Mouse (Mus musculus) heart, adult 2 months (tissue): ENCODE measurements around the gene Pecam1. TPM values are rescaled to one million over a fixed set of nuclear protein-coding genes. Genes with fewer than 3 reads are reported as not detected.

Experiments
- DNase-seq, 2 experiments: peaks; one replicate each; pipeline ENCODE4 v3.0.0; 2021
- H3K27ac ChIP-seq: fragments of 200-600 bp; 2 replicates; pipeline ENCODE4 v1.8.1; 2022
- H3K27me3 ChIP-seq: fragments of 200-500 bp; 2 replicates; pipeline ENCODE4 v1.6.1; 2012; ENCODE audit warnings: mild to moderate bottlenecking, low read length, inconsistent platforms, mixed read lengths; ENCODE audit not compliant: control insufficient read depth, insufficient read depth
- H3K36me3 ChIP-seq: fragments of 200-500 bp; 2 replicates; pipeline ENCODE4 v1.6.1; 2012; ENCODE audit warnings: low read length, inconsistent platforms; ENCODE audit not compliant: control insufficient read depth, insufficient read depth
- H3K4me1 ChIP-seq: fragments of 200-500 bp; 2 replicates; pipeline ENCODE4 v1.6.1; 2011; ENCODE audit warnings: low read length; ENCODE audit not compliant: control insufficient read depth, insufficient read depth
- H3K4me3 ChIP-seq: fragments of 200-600 bp; 2 replicates; pipeline ENCODE4 v1.8.1; 2022
- H3K79me2 ChIP-seq: fragments of 200-500 bp; replicated peaks from 2 replicates; pipeline ENCODE4 v1.6.1; 2012; ENCODE audit warnings: mild to moderate bottlenecking, inconsistent platforms, low read length, moderate library complexity, mixed read lengths; ENCODE audit not compliant: control insufficient read depth, insufficient read depth
- H3K9ac ChIP-seq: fragments of 200-500 bp; 2 replicates; pipeline ENCODE4 v1.6.1; 2012; ENCODE audit warnings: low read depth, mild to moderate bottlenecking, control low read depth, inconsistent platforms, low read length, mixed read lengths
- CTCF ChIP-seq: fragments of 200-600 bp; IDR thresholded peaks from 2 replicates; pipeline ENCODE4 v1.8.1; 2022; ENCODE audit warnings: antibody characterized with exemption, mild to moderate bottlenecking, moderate library complexity
- EP300 ChIP-seq: fragments of 200-500 bp; IDR thresholded peaks from 2 replicates; pipeline ENCODE4 v1.6.1; 2011; ENCODE audit warnings: low read depth, low read length, control low read depth; ENCODE audit not compliant: insufficient read depth
- POLR2A ChIP-seq: fragments of 200-500 bp; IDR thresholded peaks from 2 replicates; pipeline ENCODE4 v1.6.1; 2011; ENCODE audit warnings: mild to moderate bottlenecking, low read depth, low read length, control low read depth; ENCODE audit not compliant: insufficient read depth
- WGBS: fragments of 180-500 bp; shearing (Covaris S2); methylation state at CpG from one replicate; pipeline ENCODE4 v1.1.7; 2018; 5-methylcytosine and 5-hydroxymethylcytosine counted together
- intact Hi-C: fragments of 180-260 bp; cut with DNase I; formaldehyde crosslinking; loops from one replicate; pipeline ENCODE4 v1.15.1; 2025
- polyA plus RNA-seq: library from polyadenylated mRNA; depleted of rRNA; stranded (reverse); fragments of >200 nt; gene quantifications from 2 replicates; pipeline ENCODE4 v1.2.3, GENCODE M21; 2012
- total RNA-seq, 2 experiments: library from RNA; stranded (reverse); gene quantifications; 2 replicates each; pipeline ENCODE4 v1.2.3; 2021

Gene Pecam1
- total and polyA plus RNA-seq, 3 experiments: 78.3 to 123 (median 114) TPM

DNA sequence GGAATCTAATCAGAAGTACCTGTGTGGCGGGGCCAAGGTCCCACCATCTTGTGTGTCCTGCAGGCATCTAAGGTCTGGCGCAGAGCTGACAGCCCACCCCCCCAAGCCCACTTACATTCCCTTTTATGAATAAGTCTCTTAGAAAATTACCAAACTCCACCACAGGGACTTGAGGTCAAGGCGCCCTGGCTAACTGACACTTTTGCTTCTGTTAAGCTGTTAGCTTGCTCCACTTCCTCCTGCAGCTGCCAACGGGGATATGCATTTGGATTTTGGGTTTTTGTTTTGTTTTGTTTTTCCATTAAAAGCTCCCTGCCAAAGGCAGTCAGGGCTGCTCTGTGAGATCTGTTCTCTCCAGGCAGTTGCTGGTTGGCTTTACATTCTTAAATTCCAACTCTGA, 134.9 kb downstream of the Pecam1 start:
- Histone ChIP-seq H3K79me2 (no peaks in the 10 kb centered on the region; the same call in 1 of the 2 replicates), H3K9ac (no peak overlapping the region), H3K4me1 (peaks cover 11% of the 10 kb centered on the region), H3K36me3 (peaks cover 2% of the 10 kb centered on the region; the same call in 1 of the 2 replicates), H3K27me3 (no peaks in the 10 kb centered on the region), H3K27ac (no peak overlapping the region), H3K4me3 (no peak overlapping the region)
- intact Hi-C loops: no loop called here
- TF ChIP-seq EP300: no peak
- TF ChIP-seq POLR2A: no peak
- no peak for TF ChIP-seq CTCF
- no peak for DNase-seq
- WGBS: 69% methylated on average over 4 of the region's 4 CpGs

DNA sequence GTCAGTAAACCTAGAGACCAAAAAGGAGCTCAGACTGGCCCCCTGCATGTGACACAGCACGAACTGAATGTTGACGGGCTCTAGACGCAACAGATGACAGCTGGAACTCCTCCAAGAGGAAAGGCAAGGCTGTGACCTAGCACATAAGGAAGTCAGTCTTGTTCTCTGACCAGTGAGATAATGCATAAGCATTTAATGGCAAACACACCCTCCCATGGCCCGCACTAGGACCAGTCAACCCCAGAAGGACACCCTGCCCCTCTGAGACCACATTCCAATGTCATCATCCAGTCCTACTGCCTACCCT, 136.1 kb downstream of the Pecam1 start:
- Histone ChIP-seq H3K9ac (no peak overlapping the region), H3K4me3 (no peak overlapping the region), H3K4me1 (peaks cover 13% of the 10 kb centered on the region), H3K27me3 (no peaks in the 10 kb centered on the region), H3K79me2 (no peaks in the 10 kb centered on the region; the same call in 1 of the 2 replicates), H3K36me3 (peaks cover 2% of the 10 kb centered on the region; the same call in 1 of the 2 replicates), H3K27ac (peak overlapping the region; percentile 36; the same call in 1 of the 2 replicates)
- intact Hi-C loops: loop anchor here (5.0 kb wide), 4 partner anchors 42 to 342 kb away; partner anchors contain the start of gene Smarcd2
- peak; percentile 34 to 39 for DNase-seq
- 10% methylated on average over 4 of the region's 4 CpGs for WGBS
- TF ChIP-seq POLR2A (no peak), EP300 (no peak), CTCF (no peak)

DNA sequence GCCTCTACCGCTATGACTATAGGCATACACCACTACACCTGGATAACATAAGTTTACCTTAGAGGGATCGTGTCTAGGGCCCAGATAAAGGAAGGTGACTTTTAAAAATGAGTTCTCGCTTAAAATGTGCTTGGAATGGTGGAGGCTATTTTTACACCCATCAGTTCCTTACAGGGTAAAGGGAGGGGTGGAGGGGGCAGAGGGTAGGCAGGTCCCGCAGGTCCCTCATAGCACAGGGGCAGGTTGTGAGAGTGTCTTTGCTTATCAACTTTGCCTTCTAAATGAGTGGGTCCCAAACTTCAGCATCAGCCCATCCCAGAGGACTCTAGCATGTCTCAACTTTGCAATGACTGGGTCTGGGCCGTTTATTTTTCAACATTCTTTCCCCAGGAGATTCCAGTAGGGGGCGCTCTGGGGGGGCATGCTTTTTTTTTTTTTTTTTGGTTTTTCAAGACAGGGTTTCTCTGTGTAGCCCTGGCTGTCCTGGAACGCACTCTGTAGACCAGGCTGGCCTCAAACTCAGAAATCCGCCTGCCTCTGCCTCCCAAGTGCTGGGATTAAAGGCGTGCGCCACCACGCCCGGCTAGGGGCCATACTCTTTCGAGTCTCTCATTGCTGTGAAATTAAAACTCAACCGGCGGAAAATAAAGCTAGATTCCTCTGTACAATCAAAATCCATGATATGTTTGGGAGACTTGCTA, 136.6 kb downstream of the Pecam1 start:
- Histone ChIP-seq H3K36me3 (peaks cover 2% of the 10 kb centered on the region; the same call in 1 of the 2 replicates), H3K4me3 (peak overlapping the region; percentile 68), H3K27ac (peak overlapping the region; percentile 59), H3K4me1 (peaks cover 14% of the 10 kb centered on the region), H3K27me3 (no peaks in the 10 kb centered on the region), H3K9ac (no peak overlapping the region), H3K79me2 (no peaks in the 10 kb centered on the region; the same call in 1 of the 2 replicates)
- 43% methylated on average over 15 of the region's 15 CpGs for WGBS
- peak in 1 of 2 experiments; percentile 34 for DNase-seq
- TF ChIP-seq EP300 (no peak), CTCF (peak; percentile 58), POLR2A (no peak)
- intact Hi-C loops: loop anchor here (5.0 kb wide), 4 partner anchors 41 to 341 kb away; partner anchors contain the start of gene Smarcd2

DNA sequence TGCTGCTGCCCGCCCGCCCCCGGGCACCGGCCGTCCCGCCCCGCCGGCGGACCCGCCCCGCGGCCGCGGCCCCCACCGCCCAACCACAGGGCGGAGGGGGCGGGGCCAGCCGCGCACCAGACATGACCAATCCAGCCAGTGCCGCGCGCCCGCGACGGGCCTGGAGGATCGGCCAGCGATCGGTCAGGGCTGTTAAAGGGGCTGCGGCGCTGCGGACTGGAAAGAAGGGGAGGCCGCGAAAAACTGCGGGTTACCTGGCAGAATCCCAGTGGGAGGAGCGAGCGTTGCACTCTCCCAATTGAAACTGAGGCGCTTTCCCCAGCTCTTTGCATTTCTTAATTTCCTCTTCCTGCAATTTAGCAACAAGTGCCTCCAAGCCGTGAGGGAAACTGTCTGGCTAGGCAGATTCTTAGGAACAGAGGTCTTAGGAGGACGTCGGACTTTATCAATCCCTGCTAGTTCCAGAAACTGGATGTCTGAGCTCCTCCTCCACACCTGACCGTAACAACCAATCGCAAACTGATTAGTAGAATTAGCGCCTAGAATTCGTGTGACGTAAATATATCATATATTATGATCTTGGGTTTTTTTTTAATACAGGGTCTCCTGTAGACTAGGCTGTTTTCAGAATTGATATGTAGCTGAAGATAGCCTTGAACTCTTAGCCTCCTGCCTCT, 137.3 kb downstream of the Pecam1 start, which contains the start of gene Tex2:
Tex2 (minus strand) TSS at position 463 of the 677 bp plus-strand sequence.
- WGBS: under 1% methylated on average over 42 of the region's 45 CpGs
- Histone ChIP-seq H3K4me3 (peak within 1 kb of the TSS; percentile 99), H3K4me1 (peaks cover 14% of the 10 kb centered on the region), H3K27ac (peak within 1 kb of the TSS; percentile 95), H3K79me2 (no peaks in the 10 kb centered on the region; the same call in 1 of the 2 replicates), H3K9ac (peak within 1 kb of the TSS; percentile 98), H3K27me3 (no peaks in the 10 kb centered on the region), H3K36me3 (peaks cover 2% of the 10 kb centered on the region; the same call in 1 of the 2 replicates)
- intact Hi-C loops: loop anchor here (5.0 kb wide), 4 partner anchors 41 to 341 kb away; partner anchors contain the start of gene Smarcd2
- DNase-seq: peak; percentile 97 to 99
- no peak for TF ChIP-seq CTCF
- TF ChIP-seq POLR2A: peak; percentile 73

DNA sequence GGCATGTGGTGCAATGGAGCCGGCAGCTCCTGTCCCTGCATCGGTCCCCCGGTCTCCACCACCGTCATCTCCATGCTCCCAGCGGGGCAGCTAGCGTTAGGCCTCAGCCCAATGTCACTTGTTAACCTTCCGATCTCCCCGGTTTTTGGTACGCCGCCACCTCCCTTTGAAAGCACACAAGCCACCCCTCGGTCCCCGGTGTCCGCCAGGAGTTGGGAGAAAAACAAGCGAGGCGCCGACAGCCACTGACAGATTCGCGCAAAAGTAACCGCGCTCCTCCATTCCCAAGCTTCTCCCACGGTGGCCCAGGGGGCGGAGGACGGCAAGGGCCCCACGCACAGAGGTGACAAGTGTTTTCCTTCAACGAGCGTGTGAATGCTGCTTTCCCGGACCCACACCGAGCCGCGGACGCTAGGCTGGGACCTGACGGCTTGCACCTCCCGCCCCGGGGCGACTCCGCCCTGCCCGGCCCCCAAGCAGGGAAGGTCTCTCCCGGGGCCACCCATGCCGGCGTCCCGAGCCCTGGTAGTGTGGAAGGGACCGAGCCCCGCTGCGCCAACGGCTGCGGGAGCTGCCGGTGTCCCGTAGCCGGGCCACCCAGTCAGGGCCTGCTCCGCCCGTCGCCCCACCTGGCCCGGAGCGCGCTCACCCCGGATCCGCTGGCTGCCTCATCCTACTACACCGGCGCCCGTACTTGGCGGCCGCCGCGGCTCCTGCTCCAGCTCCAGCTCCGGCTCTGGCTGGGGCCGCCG, 138.0 kb downstream of the Pecam1 start:
- TF ChIP-seq EP300 (no peak), CTCF (no peak), POLR2A (no peak; the same call in 1 of the 2 replicates)
- peaks cover 14% of the 10 kb centered on the region for H3K4me1 ChIP-seq
- intact Hi-C loops: loop anchor here (5.0 kb wide), 4 partner anchors 40 to 340 kb away; partner anchors contain the start of gene Smarcd2

More for the DNA sequence above, 138.0 kb downstream of the Pecam1 start:
- peaks cover 2% of the 10 kb centered on the region; the same call in 1 of the 2 replicates for H3K36me3 ChIP-seq
- H3K79me2 ChIP-seq: no peaks in the 10 kb centered on the region; the same call in 1 of the 2 replicates
- H3K27ac ChIP-seq: peak overlapping the region; percentile 95
- WGBS: under 1% methylated on average over 60 of the region's 67 CpGs
- peak overlapping the region; percentile 99 for H3K4me3 ChIP-seq
- peak overlapping the region; percentile 98 for H3K9ac ChIP-seq
- no peaks in the 10 kb centered on the region for H3K27me3 ChIP-seq
- DNase-seq: peak; percentile 65 to 66
